Mouse (Mus musculus): ENCODE results near the gene Glis1. TPM values are rescaled to one million over a fixed set of nuclear protein-coding genes. Genes with fewer than 3 reads are reported as not detected.

The Glis1 gene
- polyA plus RNA-seq (2012; rRNA removed): 1.4 and 3.8 TPM in 2 replicates

DNA sequence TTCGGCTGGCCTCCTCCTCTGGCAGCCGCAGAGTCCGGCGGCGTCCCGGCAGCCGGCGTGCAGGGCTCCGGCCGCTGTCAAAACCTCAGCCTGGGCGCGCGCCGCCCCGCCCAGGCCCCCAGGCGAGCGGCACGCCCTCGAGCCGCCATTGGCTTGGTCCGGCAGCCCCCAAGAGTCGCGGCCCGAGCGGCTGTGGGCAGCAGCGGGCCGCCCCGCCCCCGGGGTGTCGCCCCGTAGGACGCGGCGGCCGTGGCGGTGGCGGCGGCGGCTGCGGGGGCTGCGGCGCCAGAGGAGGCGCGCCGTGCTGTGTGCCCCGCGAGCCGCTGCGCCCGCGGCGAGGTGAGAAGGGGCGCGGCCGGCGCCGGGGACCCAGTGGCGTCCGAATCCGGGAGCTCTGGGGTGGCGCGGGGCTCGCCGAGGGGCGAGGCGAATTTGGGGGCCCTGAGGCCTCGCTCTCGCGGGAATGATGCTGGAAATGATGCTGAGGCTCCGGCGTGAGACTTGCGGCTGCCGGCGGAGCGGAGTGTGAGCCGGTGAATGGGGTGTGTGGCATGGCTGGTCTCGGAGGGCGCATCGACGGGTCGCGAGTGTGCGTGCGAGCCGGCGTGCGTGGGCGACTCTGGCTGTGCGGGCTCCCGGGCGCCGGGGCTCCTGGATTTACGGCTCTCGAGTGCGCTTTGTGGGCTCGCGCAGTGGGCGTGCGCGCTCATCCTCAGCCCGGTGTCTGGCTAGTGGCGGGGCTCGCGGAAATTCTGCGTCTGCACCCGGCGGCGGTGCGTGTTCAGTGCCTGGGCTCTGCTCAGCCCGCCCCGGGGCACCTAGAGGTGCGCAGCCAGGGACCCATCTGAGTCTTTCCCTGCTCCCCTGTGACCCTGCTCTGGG is at the start of gene Glis1:
TSS of gene Glis1 (plus strand) at position 236 of the 882 bp plus-strand sequence.

DNA sequence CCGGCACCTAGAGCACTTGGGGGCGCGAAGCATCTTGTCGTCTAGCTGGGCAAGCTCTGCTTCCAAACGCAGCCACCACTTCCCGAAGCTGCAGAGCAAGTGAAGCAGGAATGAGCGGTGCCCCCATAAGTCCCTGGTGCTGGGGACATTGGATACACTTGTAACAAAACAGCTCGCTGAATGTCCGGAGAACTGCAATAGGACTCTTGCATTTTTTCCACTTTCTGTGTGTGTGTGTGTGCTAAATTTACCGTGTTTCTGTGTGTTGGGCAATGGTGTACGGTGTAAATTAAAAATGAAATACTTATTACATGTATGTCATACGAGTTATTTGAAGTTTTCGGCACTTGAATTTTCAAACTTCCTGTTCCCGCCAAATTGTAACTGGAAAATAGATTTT is 249.7 kb downstream of the Glis1 start, which contains the start of gene Dmrtb1:
TSS of gene Dmrtb1 (minus strand) at position 101 of the 400 bp plus-strand sequence.

Other genes with a start within 250 kb of the Glis1 start
- 0.07 and 0.12 TPM in 2 replicates for gene Ldlrad1, start 225.4 kb upstream of the Glis1 start, polyA plus RNA-seq (2012; rRNA removed)
- gene Lrrc42, start 181.1 kb upstream of the Glis1 start, polyA plus RNA-seq (2012; rRNA removed): 44.3 and 48.1 TPM in 2 replicates
- 23.1 and 24.0 TPM in 2 replicates for gene Hspb11, start 181.0 kb upstream of the Glis1 start, polyA plus RNA-seq (2012; rRNA removed)
- not detected in 2 replicates for gene Dio1, start 127.4 kb upstream of the Glis1 start, polyA plus RNA-seq (2012; rRNA removed)
- 22.5 and 30.7 TPM in 2 replicates for gene Yipf1, start 120.2 kb upstream of the Glis1 start, polyA plus RNA-seq (2012; rRNA removed)
- gene Ndc1, start 66.8 kb upstream of the Glis1 start, polyA plus RNA-seq (2012; rRNA removed): 22.7 and 34.5 TPM in 2 replicates
- 15.2 and 15.5 TPM in 2 replicates for gene Dmrtb1, start 249.6 kb downstream of the Glis1 start, polyA plus RNA-seq (2012; rRNA removed)